Mouse (Mus musculus): ENCODE data around the gene Tubg2. TPM values are rescaled to one million over a fixed set of nuclear protein-coding genes. Genes with fewer than 3 reads are reported as not detected.

The Tubg2 gene
- total and polyA plus RNA-seq, 3 experiments = 2.1 to 10.5 (median 4.7) TPM

GRCm38 (mm10) chr11:101115564-101115963 is 40.1 kb upstream of the Tubg2 start:
- Histone ChIP-seq H3K4me1 (ENCODE audit: control insufficient read depth in 1 of 2, insufficient read depth in 2 of 2) (peaks cover 20 to 70% of the 10 kb centered on the region in 2 experiments), H3K79me2 (replicated peaks; ENCODE audit: control insufficient read depth, extremely low read depth, insufficient read depth, poor library complexity, severe bottlenecking) (peaks cover 85% of the 10 kb centered on the region), H3K36me3 (replicated peaks in 1 of 2; ENCODE audit: control insufficient read depth in 1 of 2, insufficient read depth in 1 of 2, low read length in 1 of 2) (peaks cover 4 to 43% of the 10 kb centered on the region in 2 experiments), H3K4me2 (ENCODE audit: insufficient read depth, low read depth, poor library complexity, severe bottlenecking) (peak overlapping the region; percentile 53), H3K27me3 (replicated peaks) (no peaks in the 10 kb centered on the region), H3K9me3 (replicated peaks; ENCODE audit: low read length) (peaks cover 13% of the 10 kb centered on the region), H3K9ac (ENCODE audit: insufficient read depth, low read depth) (no peak overlapping the region; the same call in 1 of the 2 replicates), H3K4me3 (replicated peaks in 1 of 3; ENCODE audit: low read depth in 2 of 3, low read length in 2 of 3, poor library complexity in 1 of 3) (no peak overlapping the region), H3K27ac (ENCODE audit: insufficient read depth, low read depth) (peak overlapping the region; percentile 49)
- dilution Hi-C loops (cut with MboI; ENCODE audit: extremely low pct_ligation_motif_present, extremely low pct_unique_long_range_greater_than_20kb, low sequenced_read_pairs) (no loop called here), in situ Hi-C loops (cut with MboI; ENCODE audit: low pct_ligation_motif_present, low pct_unique_long_range_greater_than_20kb, low sequenced_read_pairs) (no loop called here)
- TF ChIP-seq SMC3 (IDR thresholded peaks at IDR 0.05; ENCODE audit: low read depth, low read length) (no peak), NELFE (IDR thresholded peaks at IDR 0.05; ENCODE audit: low read depth, low read length) (no peak), ZKSCAN1 (IDR thresholded peaks at IDR 0.05; ENCODE audit: borderline replicate concordance, low read depth, low read length) (no peak), CTCF (conservative IDR thresholded peaks at IDR 0.05 in 1 of 2, IDR thresholded peaks at IDR 0.05 in 1 of 2; ENCODE audit: low read depth in 2 of 2, low read length in 2 of 2) (no peak), PAX5 (IDR thresholded peaks at IDR 0.05; ENCODE audit: low read length) (no peak), MEF2A (IDR thresholded peaks at IDR 0.05; ENCODE audit: borderline replicate concordance, low read depth, low read length) (peak; percentile 71), USF2 (conservative IDR thresholded peaks at IDR 0.05; ENCODE audit: low read depth, low read length) (no peak; the same call in 1 of the 2 replicates), SIN3A (IDR thresholded peaks at IDR 0.05; ENCODE audit: low read length) (peak; percentile 99), HCFC1 (IDR thresholded peaks at IDR 0.05; ENCODE audit: low read depth, low read length) (no peak), CHD1 (IDR thresholded peaks at IDR 0.05; ENCODE audit: low read depth, low read length) (no peak), ETS1 (conservative IDR thresholded peaks at IDR 0.05; ENCODE audit: low read depth, low read length) (peak; percentile 99), TBP (conservative IDR thresholded peaks at IDR 0.05; ENCODE audit: low read depth, low read length) (0 out of 2 replicates have a peak, but pooled peaks have one; percentile 10), ELF1 (IDR thresholded peaks at IDR 0.05; ENCODE audit: low read depth, low read length) (no peak), JUN (IDR thresholded peaks at IDR 0.05; ENCODE audit: insufficient read depth, low read depth, low read length) (no peak), E2F4 (IDR thresholded peaks at IDR 0.05; ENCODE audit: insufficient replicate concordance, low read depth, low read length) (no peak), ZMIZ1 (IDR thresholded peaks at IDR 0.05; ENCODE audit: low read depth, low read length) (no peak), MXI1 (IDR thresholded peaks at IDR 0.05; ENCODE audit: low read depth, low read length) (peak; percentile 70; the same call in 1 of the 2 replicates), TCF12 (IDR thresholded peaks at IDR 0.05; ENCODE audit: low read depth, low read length) (peak; percentile 78), MAZ (IDR thresholded peaks at IDR 0.05; ENCODE audit: low read depth, low read length) (0 out of 2 replicates have a peak, but pooled peaks have one; percentile 34), KAT2A (IDR thresholded peaks at IDR 0.05; ENCODE audit: insufficient replicate concordance, low read length) (no peak), MYC (IDR thresholded peaks at IDR 0.05; ENCODE audit: low read depth, low read length) (peak; percentile 39), ZNF384 (IDR thresholded peaks at IDR 0.05; ENCODE audit: low read depth, low read length) (peak; percentile 86), CHD2 (IDR thresholded peaks at IDR 0.05; ENCODE audit: low read length) (no peak), IRF4 (IDR thresholded peaks at IDR 0.05; ENCODE audit: low read depth, low read length) (peak; percentile 99), ZC3H11A (IDR thresholded peaks at IDR 0.05; ENCODE audit: low read depth, low read length) (no peak), RAD21 (IDR thresholded peaks at IDR 0.05; ENCODE audit: low read depth, low read length) (no peak), GABPA (IDR thresholded peaks at IDR 0.05; ENCODE audit: insufficient replicate concordance, low read depth, low read length) (no peak), UBTF (IDR thresholded peaks at IDR 0.05; ENCODE audit: low read depth, low read length) (no peak), MAFK (IDR thresholded peaks at IDR 0.05; ENCODE audit: insufficient replicate concordance, low read length) (peak; percentile 19; the same call in 1 of the 2 replicates), POLR2AphosphoS2 (IDR thresholded peaks at IDR 0.05; ENCODE audit: low read depth, low read length) (no peak), NRF1 (IDR thresholded peaks at IDR 0.05; ENCODE audit: low read depth, low read length) (no peak), MAX (IDR thresholded peaks at IDR 0.05; ENCODE audit: low read length) (no peak), JUND (conservative IDR thresholded peaks at IDR 0.05; ENCODE audit: low read depth, low read length) (0 out of 2 replicates have a peak, but pooled peaks have one; percentile 34), USF1 (IDR thresholded peaks at IDR 0.05; ENCODE audit: low read depth, low read length) (peak; percentile 38; the same call in 1 of the 2 replicates), RCOR1 (conservative IDR thresholded peaks at IDR 0.05; ENCODE audit: low read depth, low read length) (no peak), POLR2A (IDR thresholded peaks at IDR 0.05; ENCODE audit: low read depth, low read length) (no peak), EP300 (IDR thresholded peaks at IDR 0.05; ENCODE audit: low read length) (peak; percentile 95), BHLHE40 (IDR thresholded peaks at IDR 0.05; ENCODE audit: low read depth, low read length) (peak; percentile 98)
- DNase-seq (ENCODE audit: extremely low read depth) = peak; percentile 77

Data from CH12.LX (cell line).